Mouse (Mus musculus) kidney, adult 2 months (tissue): ENCODE results near the gene Ndufs8.

Experiments used
- CTCF ChIP-seq: fragments of 200-500 bp; conservative IDR thresholded peaks from 2 replicates; pipeline ENCODE4 v1.5.1; 2011; ENCODE audit warnings: low read depth, mild to moderate bottlenecking, control low read depth, low read length, moderate library complexity, mixed read lengths; ENCODE audit not compliant: insufficient read depth, insufficient read length
- POLR2A ChIP-seq: fragments of 200-500 bp; IDR thresholded peaks from one replicate; pipeline ENCODE4 v1.6.1; 2011; ENCODE audit warnings: low read depth, low read length, control low read depth

DNA sequence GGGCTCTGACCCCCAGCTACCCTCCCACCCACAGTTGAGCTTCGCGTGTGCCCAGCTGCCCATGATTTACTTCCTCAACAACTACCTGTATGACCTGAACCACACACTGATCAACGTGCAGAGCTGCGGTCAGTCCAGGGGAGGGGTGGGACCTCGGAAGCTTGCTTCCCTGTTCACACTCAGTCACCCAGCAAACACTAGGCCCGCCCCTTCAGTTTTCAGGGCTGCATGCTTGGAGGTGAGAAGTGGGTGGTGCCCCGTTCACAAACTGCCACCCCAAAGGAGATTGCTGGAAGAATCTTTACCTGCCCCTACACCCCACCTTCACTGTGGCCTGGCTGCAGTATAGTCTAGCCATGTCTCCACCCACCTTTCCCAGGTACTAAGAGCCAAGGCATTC lies 29.7 kb upstream of the Ndufs8 start:
- no peak for TF ChIP-seq POLR2A
- no peak for TF ChIP-seq CTCF
